Mouse (Mus musculus) MEL (cell line): ENCODE measurements around the gene Cul4a. TPM values are rescaled to one million over a fixed set of nuclear protein-coding genes. Genes with fewer than 3 reads are reported as not detected.

ENCODE experiments used
- DNase-seq: peaks from one replicate; pipeline ENCODE4 v3.0.0; 2011; ENCODE audit warnings: low read depth, low spot score
- H3K27ac ChIP-seq: 2 replicates; pipeline ENCODE4 v1.5.1; 2012; ENCODE audit warnings: low read depth, mild to moderate bottlenecking, control low read depth, low read length, moderate library complexity; ENCODE audit not compliant: control insufficient read depth
- H3K27me3 ChIP-seq, 2 experiments: fragments of 150-350 bp in 1 of 2; sonication (generic) in 1 of 2; 2 replicates each; pipeline ENCODE4 v1.6.1; 2012; ENCODE audit warnings: low read length in 2 of 2, mild to moderate bottlenecking in 2 of 2, improper control_type of control experiment in 1 of 2, moderate library complexity in 1 of 2; ENCODE audit not compliant: insufficient read depth in 2 of 2, control insufficient read depth in 1 of 2
- H3K36me3 ChIP-seq, 2 experiments: 2 replicates each; pipeline ENCODE4 v1.6.1; 2012 to 2014; ENCODE audit warnings: low read length in 2 of 2, improper control_type of control experiment in 1 of 2, inconsistent platforms in 1 of 2, mild to moderate bottlenecking in 1 of 2; ENCODE audit not compliant: insufficient read depth in 2 of 2, control insufficient read depth in 1 of 2
- H3K4me1 ChIP-seq, 2 experiments: fragments of 150-350 bp in 1 of 2; sonication (generic) in 1 of 2; 2 replicates each; pipeline ENCODE4 v1.6.1; 2012; ENCODE audit warnings: low read length in 2 of 2, improper control_type of control experiment in 1 of 2, mild to moderate bottlenecking in 1 of 2; ENCODE audit not compliant: insufficient read depth in 2 of 2, control insufficient read depth in 1 of 2
- H3K4me3 ChIP-seq, 2 experiments: fragments of 150-350 bp in 1 of 2; sonication (generic) in 1 of 2; 2 replicates each; pipeline ENCODE4 v1.5.1; 2012; ENCODE audit warnings: low read depth in 2 of 2, low read length in 2 of 2, mild to moderate bottlenecking in 2 of 2, moderate library complexity in 2 of 2, control low read depth in 1 of 2, improper control_type of control experiment in 1 of 2; ENCODE audit not compliant: control insufficient read depth in 1 of 2, insufficient read depth in 1 of 2
- H3K79me2 ChIP-seq: 2 replicates; pipeline ENCODE4 v1.6.1; 2012; ENCODE audit warnings: mild to moderate bottlenecking, low read length, moderate library complexity; ENCODE audit not compliant: control insufficient read depth, poor library complexity, insufficient read depth
- H3K9ac ChIP-seq: 2 replicates; pipeline ENCODE4 v1.6.1; 2012; ENCODE audit warnings: low read depth, mild to moderate bottlenecking, control low read depth, low read length, moderate library complexity; ENCODE audit not compliant: control insufficient read depth, poor library complexity, severe bottlenecking
- H3K9me3 ChIP-seq: fragments of 150-350 bp; sonication (generic); replicated peaks from 2 replicates; pipeline ENCODE4 v1.6.1; 2012; ENCODE audit warnings: mild to moderate bottlenecking, low read length, improper control_type of control experiment, moderate library complexity; ENCODE audit not compliant: insufficient read depth
- CHD2 ChIP-seq: IDR thresholded peaks from 2 replicates; pipeline ENCODE4 v1.6.1; 2011; ENCODE audit warnings: low read length, improper control_type of control experiment
- ELF1 ChIP-seq: IDR thresholded peaks from 2 replicates; pipeline ENCODE4 v1.6.1; 2014; ENCODE audit warnings: low read depth, mild to moderate bottlenecking, inconsistent platforms, low read length, improper control_type of control experiment, moderate library complexity
- EP300 ChIP-seq, 2 experiments: IDR thresholded peaks; 2 replicates each; pipeline ENCODE4 v1.6.1; 2011; ENCODE audit warnings: improper control_type of control experiment in 2 of 2, low read length in 2 of 2, low read depth in 1 of 2, mild to moderate bottlenecking in 1 of 2
- ETS1 ChIP-seq: IDR thresholded peaks from 2 replicates; pipeline ENCODE4 v1.6.1; 2012; ENCODE audit warnings: low read depth, mild to moderate bottlenecking, inconsistent platforms, low read length, improper control_type of control experiment, moderate library complexity
- GATA1 ChIP-seq: IDR thresholded peaks from 2 replicates; pipeline ENCODE4 v1.6.1; 2011; ENCODE audit warnings: low read depth, low read length, improper control_type of control experiment
- HCFC1 ChIP-seq: IDR thresholded peaks from 2 replicates; pipeline ENCODE4 v1.6.1; 2012; ENCODE audit warnings: low read depth, mild to moderate bottlenecking, inconsistent platforms, low read length, improper control_type of control experiment, moderate library complexity
- JUND ChIP-seq: IDR thresholded peaks from 2 replicates; pipeline ENCODE4 v1.6.1; 2011; ENCODE audit warnings: low read depth, mild to moderate bottlenecking, improper control_type of control experiment, low read length
- KAT2A ChIP-seq: conservative IDR thresholded peaks from 2 replicates; pipeline ENCODE4 v1.6.1; 2012; ENCODE audit warnings: low read depth, low read length, improper control_type of control experiment, inconsistent platforms
- MAX ChIP-seq: IDR thresholded peaks from 2 replicates; pipeline ENCODE4 v1.6.1; 2011; ENCODE audit warnings: low read length, improper control_type of control experiment
- MEF2A ChIP-seq: IDR thresholded peaks from 2 replicates; pipeline ENCODE4 v1.6.1; 2014; ENCODE audit warnings: low read depth, mild to moderate bottlenecking, inconsistent platforms, low read length, improper control_type of control experiment; ENCODE audit not compliant: poor library complexity, insufficient replicate concordance, severe bottlenecking; ENCODE audit errors: extremely low read depth
- MXI1 ChIP-seq: IDR thresholded peaks from 2 replicates; pipeline ENCODE4 v1.6.1; 2011; ENCODE audit warnings: mild to moderate bottlenecking, low read depth, low read length, improper control_type of control experiment
- MYC ChIP-seq: IDR thresholded peaks from 2 replicates; pipeline ENCODE4 v1.6.1; 2011; ENCODE audit warnings: low read depth, mild to moderate bottlenecking, low read length, improper control_type of control experiment, moderate library complexity
- POLR2AphosphoS2 ChIP-seq: IDR thresholded peaks from 2 replicates; pipeline ENCODE4 v1.6.1; 2011; ENCODE audit warnings: low read length, improper control_type of control experiment
- POLR2AphosphoS5 ChIP-seq: IDR thresholded peaks from 2 replicates; pipeline ENCODE4 v1.6.1; 2012; ENCODE audit warnings: low read depth, borderline replicate concordance, mild to moderate bottlenecking, inconsistent platforms, low read length, moderate library complexity, mixed read lengths
- TAL1 ChIP-seq: IDR thresholded peaks from 2 replicates; pipeline ENCODE4 v1.6.1; 2012; ENCODE audit warnings: mild to moderate bottlenecking, inconsistent platforms, low read length, moderate library complexity, mixed read lengths
- UBTF ChIP-seq: IDR thresholded peaks from 2 replicates; pipeline ENCODE4 v1.6.1; 2012; ENCODE audit warnings: low read depth, mild to moderate bottlenecking, inconsistent platforms, low read length, improper control_type of control experiment, moderate library complexity, borderline replicate concordance; ENCODE audit not compliant: insufficient read depth
- USF1 ChIP-seq: IDR thresholded peaks from 2 replicates; pipeline ENCODE4 v1.6.1; 2014; ENCODE audit warnings: low read depth, mild to moderate bottlenecking, inconsistent platforms, low read length, improper control_type of control experiment, moderate library complexity
- ZC3H11A ChIP-seq: IDR thresholded peaks from 2 replicates; pipeline ENCODE4 v1.6.1; 2012; ENCODE audit warnings: low read depth, mild to moderate bottlenecking, inconsistent platforms, low read length, improper control_type of control experiment
- ZMIZ1 ChIP-seq: IDR thresholded peaks from 2 replicates; pipeline ENCODE4 v1.6.1; 2012; ENCODE audit warnings: low read depth, mild to moderate bottlenecking, inconsistent platforms, low read length, improper control_type of control experiment, moderate library complexity
- polyA plus RNA-seq, 2 experiments: library from polyadenylated mRNA; stranded (reverse) in 1 of 2; unstranded in 1 of 2; fragments of >175 nt in 1 of 2; fragments of >200 nt in 1 of 2; gene quantifications; 2 replicates each; pipeline versions ENCODE4 v1.2.1 to v1.2.4; 2012; ENCODE audit warnings: low replicate concordance in 2 of 2, low read depth in 1 of 2; ENCODE audit not compliant: insufficient read length in 2 of 2, insufficient read depth in 1 of 2, missing spikeins in 1 of 2
- total RNA-seq: library from RNA; depleted of rRNA; stranded (reverse); fragments of 300-350 nt; gene quantifications from 2 replicates; pipeline ENCODE4 v1.2.3, GENCODE M21; 2012

The Cul4a gene
- total and polyA plus RNA-seq, 3 experiments: 56.2 to 131 (median 81.4) TPM

DNA sequence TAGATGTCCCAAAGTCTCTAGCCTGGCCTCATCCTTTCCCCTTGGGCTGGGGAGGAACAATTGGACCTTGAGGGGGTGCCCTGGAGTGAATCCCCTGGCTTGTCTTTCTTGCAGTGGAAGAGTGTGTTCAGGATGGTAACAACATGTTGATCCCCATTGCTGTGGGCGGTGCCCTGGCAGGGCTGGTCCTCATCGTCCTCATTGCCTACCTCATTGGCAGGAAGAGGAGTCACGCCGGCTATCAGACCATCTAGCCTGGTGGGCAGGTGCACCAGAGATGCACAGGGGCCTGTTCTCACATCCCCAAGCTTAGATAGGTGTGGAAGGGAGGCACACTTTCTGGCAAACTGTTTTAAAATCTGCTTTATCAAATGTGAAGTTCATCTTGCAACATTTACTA, 68.9 kb downstream of the Cul4a start:
- Histone ChIP-seq H3K4me1 (no peaks in the 10 kb centered on the region; a peak in 1 of 4 replicates), H3K36me3 (peaks cover 0 to 35% of the 10 kb centered on the region in 2 experiments; a peak in 2 of 4 replicates), H3K27ac (no peak overlapping the region), H3K9ac (no peak overlapping the region), H3K4me3 (no peak overlapping the region), H3K27me3 (no peaks in the 10 kb centered on the region), H3K79me2 (no peaks in the 10 kb centered on the region), H3K9me3 (no peaks in the 10 kb centered on the region)
- TF ChIP-seq ZMIZ1: no peak
- no peak for TF ChIP-seq CHD2
- TF ChIP-seq MAX: no peak
- TF ChIP-seq POLR2AphosphoS5: no peak
- no peak for TF ChIP-seq MEF2A
- no peak for TF ChIP-seq GATA1
- TF ChIP-seq TAL1: no peak
- no peak for TF ChIP-seq EP300 (IDR thresholded peaks at IDR 0.05; ENCODE audit: low read depth in 1 of 2, low read length in 2 of 2)
- no peak for TF ChIP-seq ZC3H11A
- no peak for TF ChIP-seq MYC
- DNase-seq: no peak

DNA sequence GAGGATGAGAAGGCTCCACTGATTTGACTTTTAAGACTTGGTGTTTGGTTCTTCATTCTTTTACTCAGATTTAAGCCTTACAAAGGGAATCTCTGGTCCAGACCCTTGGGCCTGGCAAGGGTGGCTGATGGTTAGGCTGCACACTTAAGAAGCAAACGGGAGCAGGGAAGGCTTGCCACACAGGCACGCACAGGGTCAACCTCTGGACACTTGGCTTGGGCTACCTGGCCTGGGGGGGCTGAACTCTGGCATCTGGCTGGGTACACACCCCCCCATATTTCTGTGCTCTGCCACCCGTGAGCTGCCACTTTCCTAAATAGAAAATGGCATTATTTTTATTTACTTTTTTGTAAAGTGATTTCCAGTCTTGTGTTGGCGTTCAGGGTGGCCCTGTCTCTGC, 69.4 kb downstream of the Cul4a start:
- no peak for DNase-seq
- Histone ChIP-seq H3K27me3 (no peaks in the 10 kb centered on the region), H3K36me3 (peaks cover 0 to 30% of the 10 kb centered on the region in 2 experiments; a peak in 2 of 4 replicates), H3K4me1 (peaks cover 0 to 2% of the 10 kb centered on the region in 2 experiments; a peak in 1 of 4 replicates), H3K27ac (no peak overlapping the region), H3K4me3 (no peak overlapping the region), H3K79me2 (no peaks in the 10 kb centered on the region), H3K9ac (no peak overlapping the region), H3K9me3 (no peaks in the 10 kb centered on the region)
- TF ChIP-seq MXI1 (no peak), MYC (no peak), EP300 (IDR thresholded peaks at IDR 0.05; ENCODE audit: low read depth in 1 of 2, low read length in 2 of 2) (no peak), HCFC1 (no peak), ETS1 (no peak), JUND (no peak), GATA1 (no peak), UBTF (no peak), ELF1 (no peak), USF1 (no peak), POLR2AphosphoS2 (no peak), KAT2A (no peak)
